Comparison of ENCODE assay signal across 26 mouse cellular contexts in the genomic region with DNA sequence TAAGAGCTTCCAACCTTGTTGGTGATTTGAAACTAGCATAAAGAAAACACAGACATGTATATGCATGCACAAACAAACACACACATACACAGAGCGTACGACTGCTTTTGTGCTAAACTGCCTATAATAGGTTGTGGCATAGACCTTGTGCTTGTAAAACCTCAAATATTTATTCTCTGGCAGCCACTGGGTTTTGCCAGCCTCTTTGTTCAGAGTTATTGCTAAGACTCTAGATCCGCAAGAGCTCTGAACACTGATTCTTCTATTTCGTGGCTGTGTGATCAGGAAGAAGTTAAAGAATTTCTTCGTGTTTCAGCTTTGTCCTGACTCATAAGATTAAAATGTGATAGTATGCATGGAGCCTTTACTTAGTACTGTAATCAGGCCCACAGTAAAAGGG. TPM values are rescaled to one million over a fixed set of nuclear protein-coding genes. Genes with fewer than 3 reads are reported as not detected.
A peak's percentile ranks its signal among the peaks of the same experiment; 100 is the strongest.
DNase-seq lines count a peak whose midpoint lies in the region; ATAC-seq and TF ChIP-seq lines count a peak whose summit lies in the region.
"Had no signal": no experiment of that assay in that cellular context is flagged by ENCODE, and none has a peak within 500 bp of the region (broad histone marks: within the 10 kb centered on the region; RNA-seq: fewer than 3 reads in every experiment).

No protein-coding gene starts in this region.

- H3K27ac ChIP-seq in intestine, postnatal 0 days (ENCODE audit: low read depth, low read length) = no peak overlapping the region
- no peak overlapping the region for H3K27ac ChIP-seq in hindbrain, embryonic 13.5 days
- H3K27ac ChIP-seq: embryonic facial prominence, embryonic 12.5 days; embryonic facial prominence, embryonic 15.5 days; forebrain, embryonic 10.5 days; forebrain, embryonic 12.5 days had no signal

- H3K4me3 ChIP-seq in intestine, postnatal 0 days (ENCODE audit: low read depth, low read length) = no peak overlapping the region
- H3K4me3 ChIP-seq in hindbrain, embryonic 13.5 days = no peak overlapping the region
- H3K4me3 ChIP-seq: embryonic facial prominence, embryonic 12.5 days; embryonic facial prominence, embryonic 15.5 days; erythroblast, embryonic 14.5 days; forebrain, embryonic 10.5 days; forebrain, embryonic 12.5 days had no signal

- no peak overlapping the region for H3K4me2 ChIP-seq in intestine, postnatal 0 days (replicated peaks; ENCODE audit: low read depth)
- H3K4me2 ChIP-seq in hindbrain, embryonic 13.5 days = no peak overlapping the region
- H3K4me2 ChIP-seq: embryonic facial prominence, embryonic 12.5 days; embryonic facial prominence, embryonic 15.5 days; forebrain, embryonic 12.5 days had no signal

- no peaks in the 10 kb centered on the region for H3K4me1 ChIP-seq in intestine, postnatal 0 days (replicated peaks; ENCODE audit: control insufficient read depth, insufficient read depth, low read length)
- no peaks in the 10 kb centered on the region for H3K4me1 ChIP-seq in hindbrain, embryonic 13.5 days (replicated peaks)
- H3K4me1 ChIP-seq: embryonic facial prominence, embryonic 12.5 days; embryonic facial prominence, embryonic 15.5 days; forebrain, embryonic 10.5 days; forebrain, embryonic 12.5 days had no signal

- peak; percentile 6 for DNase-seq in 3T3-L1 (ENCODE audit: low read depth, low spot score)
- peak; percentile 58 for DNase-seq in Muller cell, postnatal 12 days (ENCODE audit: inconsistent ontology term)
- no peak for DNase-seq in Patski (ENCODE audit: low read depth, low spot score)
- DNase-seq: adrenal gland, adult 2 months; adrenal gland, postnatal 10 days; adrenal gland, postnatal 25 days; B cell, adult 2 months; cerebellum, adult 11 months; cerebellum, adult 18-20 months; cerebellum, adult 8-10 months; cerebellum, adult 9-11 months; cerebellum, postnatal 14 days; cerebellum, postnatal 36 days; embryo, embryonic 11 days had no signal

- H3K9ac ChIP-seq in intestine, postnatal 0 days (ENCODE audit: low read depth, low read length) = no peak overlapping the region
- H3K9ac ChIP-seq in hindbrain, embryonic 13.5 days = no peak overlapping the region
- H3K9ac ChIP-seq: embryonic facial prominence, embryonic 12.5 days; embryonic facial prominence, embryonic 15.5 days; forebrain, embryonic 12.5 days had no signal

- H3K36me3 ChIP-seq in intestine, postnatal 0 days (ENCODE audit: control insufficient read depth, insufficient read depth) = no peaks in the 10 kb centered on the region
- H3K36me3 ChIP-seq in hindbrain, embryonic 13.5 days = peaks cover 18% of the 10 kb centered on the region
- H3K36me3 ChIP-seq: embryonic facial prominence, embryonic 12.5 days; forebrain, embryonic 12.5 days had no signal

- peak; percentile 65 for ATAC-seq in Patski
- no peak for ATAC-seq in intestine, postnatal 0 days
- no peak for ATAC-seq in hindbrain, embryonic 13.5 days (ENCODE audit: low FRiP score)
- ATAC-seq: CD4-positive, CD25-positive, alpha-beta regulatory T cell, adult 4 months; forebrain, embryonic 14.5 days; forebrain, embryonic 16.5 days had no signal

- 83% methylated on average over 5 of the region's 5 CpGs for WGBS in intestine, postnatal 0 days
- WGBS in hindbrain, embryonic 13.5 days = 84% methylated on average over 5 of the region's 5 CpGs

- H3K9me3 ChIP-seq in intestine, postnatal 0 days (ENCODE audit: control insufficient read depth) = no peaks in the 10 kb centered on the region
- no peaks in the 10 kb centered on the region for H3K9me3 ChIP-seq in hindbrain, embryonic 13.5 days
- H3K9me3 ChIP-seq: embryonic facial prominence, embryonic 12.5 days; embryonic facial prominence, embryonic 15.5 days; forebrain, embryonic 10.5 days; forebrain, embryonic 12.5 days; G1E had no signal

- POLR2A ChIA-PET in Patski (lab: Charles Lee) = no interaction called here

- peaks cover 25% of the 10 kb centered on the region for H3K27me3 ChIP-seq in Patski
- no peaks in the 10 kb centered on the region for H3K27me3 ChIP-seq in intestine, postnatal 0 days (replicated peaks; ENCODE audit: control insufficient read depth, insufficient read depth, low read length)
- no peaks in the 10 kb centered on the region for H3K27me3 ChIP-seq in hindbrain, embryonic 13.5 days
- H3K27me3 ChIP-seq: CH12.LX; embryonic facial prominence, embryonic 12.5 days; embryonic facial prominence, embryonic 15.5 days; forebrain, embryonic 12.5 days had no signal

- TF ChIP-seq CTCF in Patski (IDR thresholded peaks at IDR 0.05) = no peak
- no peak for TF ChIP-seq CTCF in intestine, postnatal 0 days (IDR thresholded peaks at IDR 0.05; ENCODE audit: low read depth)

- CTCF ChIA-PET in Patski (lab: Charles Lee) = interaction anchor here (0.9 to 1.3 kb wide), 2 partner anchors 14 to 17 kb away, joined by 3 read pairs; no protein-coding TSS in a partner anchor

- in situ Hi-C loops in Patski (cut with MboI; ENCODE audit: low pct_unique_long_range_greater_than_20kb) = no loop called here

RNA-seq across cellular contexts. Expression of a gene that starts 26.6 kb away (rescaled TPM):
- polyA plus RNA-seq in Patski (2021) = 20.6 TPM
- polyA plus RNA-seq in intestine, postnatal 0 days (2015; fragmentation: Nextera tagmentation; extraction: Ambion mirVana) = 11.7 and 12.5 TPM in 2 replicates
- polyA plus RNA-seq in hindbrain, embryonic 13.5 days (2015; fragmentation: Nextera tagmentation; extraction: Ambion mirVana) = 52.5 and 54.8 TPM in 2 replicates

RNA-seq across cellular contexts. Expression of a gene that starts 38.3 kb away (rescaled TPM):
- 24.6 TPM for polyA plus RNA-seq in Patski (2021)
- polyA plus RNA-seq in intestine, postnatal 0 days (2015; fragmentation: Nextera tagmentation; extraction: Ambion mirVana) = 11.0 and 11.6 TPM in 2 replicates
- 54.1 and 54.9 TPM in 2 replicates for polyA plus RNA-seq in hindbrain, embryonic 13.5 days (2015; fragmentation: Nextera tagmentation; extraction: Ambion mirVana)
